Mouse (Mus musculus): Measurements from ENCODE around the gene Kmt5b. TPM values are rescaled to one million over a fixed set of nuclear protein-coding genes. Genes with fewer than 3 reads are reported as not detected.

Gene Kmt5b
- polyA plus RNA-seq, 1 experiment: 7.4 TPM

GRCm38 (mm10) chr19:3769533-3769932 is 2.3 kb downstream of the Kmt5b start:
- no peaks in the 10 kb centered on the region for H3K27me3 ChIP-seq (ENCODE audit: control insufficient read depth, insufficient read depth, low read length)
- TF ChIP-seq POLR2A (IDR thresholded peaks at IDR 0.05; ENCODE audit: control insufficient read depth, low read depth, low read length): no peak
- TF ChIP-seq CTCF (IDR thresholded peaks at IDR 0.05; ENCODE audit: control insufficient read depth, insufficient read depth, insufficient replicate concordance, low read depth, low read length): no peak
- H3K4me1 ChIP-seq (ENCODE audit: control insufficient read depth, insufficient read depth, low read length): peaks cover 8% of the 10 kb centered on the region
- H3K27ac ChIP-seq (ENCODE audit: control insufficient read depth, insufficient read depth, low read depth, low read length): no peak overlapping the region
- no peaks in the 10 kb centered on the region for H3K36me3 ChIP-seq (ENCODE audit: control insufficient read depth, insufficient read depth, low read length)
- H3K4me3 ChIP-seq (ENCODE audit: control insufficient read depth, low read depth, low read length): peak overlapping the region; percentile 65

GRCm38 (mm10) chr19:3774159-3774558 is 6.9 kb downstream of the Kmt5b start:
- no peak overlapping the region for H3K4me3 ChIP-seq (ENCODE audit: control insufficient read depth, low read depth, low read length)
- H3K27me3 ChIP-seq (ENCODE audit: control insufficient read depth, insufficient read depth, low read length): no peaks in the 10 kb centered on the region
- TF ChIP-seq POLR2A (IDR thresholded peaks at IDR 0.05; ENCODE audit: control insufficient read depth, low read depth, low read length) (no peak), CTCF (IDR thresholded peaks at IDR 0.05; ENCODE audit: control insufficient read depth, insufficient read depth, insufficient replicate concordance, low read depth, low read length) (no peak)
- H3K4me1 ChIP-seq (ENCODE audit: control insufficient read depth, insufficient read depth, low read length): peaks cover 2% of the 10 kb centered on the region
- no peaks in the 10 kb centered on the region for H3K36me3 ChIP-seq (ENCODE audit: control insufficient read depth, insufficient read depth, low read length)
- H3K27ac ChIP-seq (ENCODE audit: control insufficient read depth, insufficient read depth, low read depth, low read length): no peak overlapping the region

- Histone ChIP-seq H3K27ac (ENCODE audit: control insufficient read depth, insufficient read depth, low read depth, low read length) (no peak overlapping the region), H3K36me3 (ENCODE audit: control insufficient read depth, insufficient read depth, low read length) (no peaks in the 10 kb centered on the region), H3K4me3 (ENCODE audit: control insufficient read depth, low read depth, low read length) (no peak overlapping the region), H3K4me1 (ENCODE audit: control insufficient read depth, insufficient read depth, low read length) (no peaks in the 10 kb centered on the region), H3K27me3 (ENCODE audit: control insufficient read depth, insufficient read depth, low read length) (no peaks in the 10 kb centered on the region)
- TF ChIP-seq POLR2A (IDR thresholded peaks at IDR 0.05; ENCODE audit: control insufficient read depth, low read depth, low read length) (no peak), CTCF (IDR thresholded peaks at IDR 0.05; ENCODE audit: control insufficient read depth, insufficient read depth, insufficient replicate concordance, low read depth, low read length) (no peak)
These were observed 11.5 kb downstream of the Kmt5b start for GRCm38 (mm10) chr19:3778713-3779112.

- TF ChIP-seq CTCF (IDR thresholded peaks at IDR 0.05; ENCODE audit: control insufficient read depth, insufficient read depth, insufficient replicate concordance, low read depth, low read length) (no peak), POLR2A (IDR thresholded peaks at IDR 0.05; ENCODE audit: control insufficient read depth, low read depth, low read length) (no peak)
- Histone ChIP-seq H3K36me3 (ENCODE audit: control insufficient read depth, insufficient read depth, low read length) (peaks cover 2% of the 10 kb centered on the region; the same call in 1 of the 2 replicates), H3K27me3 (ENCODE audit: control insufficient read depth, insufficient read depth, low read length) (no peaks in the 10 kb centered on the region), H3K4me3 (ENCODE audit: control insufficient read depth, low read depth, low read length) (no peak overlapping the region), H3K27ac (ENCODE audit: control insufficient read depth, insufficient read depth, low read depth, low read length) (no peak overlapping the region), H3K4me1 (ENCODE audit: control insufficient read depth, insufficient read depth, low read length) (no peaks in the 10 kb centered on the region)
These were observed 22.9 kb downstream of the Kmt5b start for GRCm38 (mm10) chr19:3790077-3790476.

- no peak for TF ChIP-seq CTCF (IDR thresholded peaks at IDR 0.05; ENCODE audit: control insufficient read depth, insufficient read depth, insufficient replicate concordance, low read depth, low read length)
- TF ChIP-seq POLR2A (IDR thresholded peaks at IDR 0.05; ENCODE audit: control insufficient read depth, low read depth, low read length): no peak
- Histone ChIP-seq H3K27ac (ENCODE audit: control insufficient read depth, insufficient read depth, low read depth, low read length) (no peak overlapping the region), H3K4me1 (ENCODE audit: control insufficient read depth, insufficient read depth, low read length) (no peaks in the 10 kb centered on the region), H3K36me3 (ENCODE audit: control insufficient read depth, insufficient read depth, low read length) (peaks cover 4% of the 10 kb centered on the region), H3K4me3 (ENCODE audit: control insufficient read depth, low read depth, low read length) (no peak overlapping the region), H3K27me3 (ENCODE audit: control insufficient read depth, insufficient read depth, low read length) (no peaks in the 10 kb centered on the region)
These were observed 38.3 kb downstream of the Kmt5b start for GRCm38 (mm10) chr19:3805526-3805925.

GRCm38 (mm10) chr19:3810536-3811233 is 43.5 kb downstream of the Kmt5b start:
- H3K27ac ChIP-seq (ENCODE audit: control insufficient read depth, insufficient read depth, low read depth, low read length): no peak overlapping the region
- H3K36me3 ChIP-seq (ENCODE audit: control insufficient read depth, insufficient read depth, low read length): no peaks in the 10 kb centered on the region; the same call in none of the 2 replicates
- no peak overlapping the region for H3K4me3 ChIP-seq (ENCODE audit: control insufficient read depth, low read depth, low read length)
- H3K27me3 ChIP-seq (ENCODE audit: control insufficient read depth, insufficient read depth, low read length): no peaks in the 10 kb centered on the region
- H3K4me1 ChIP-seq (ENCODE audit: control insufficient read depth, insufficient read depth, low read length): no peaks in the 10 kb centered on the region
- no peak for TF ChIP-seq CTCF (IDR thresholded peaks at IDR 0.05; ENCODE audit: control insufficient read depth, insufficient read depth, insufficient replicate concordance, low read depth, low read length)
- TF ChIP-seq POLR2A (IDR thresholded peaks at IDR 0.05; ENCODE audit: control insufficient read depth, low read depth, low read length): no peak

- TF ChIP-seq POLR2A (IDR thresholded peaks at IDR 0.05; ENCODE audit: control insufficient read depth, low read depth, low read length): no peak
- TF ChIP-seq CTCF (IDR thresholded peaks at IDR 0.05; ENCODE audit: control insufficient read depth, insufficient read depth, insufficient replicate concordance, low read depth, low read length): no peak
- H3K27me3 ChIP-seq (ENCODE audit: control insufficient read depth, insufficient read depth, low read length): no peaks in the 10 kb centered on the region
- H3K4me3 ChIP-seq (ENCODE audit: control insufficient read depth, low read depth, low read length): no peak overlapping the region
- no peak overlapping the region for H3K27ac ChIP-seq (ENCODE audit: control insufficient read depth, insufficient read depth, low read depth, low read length)
- no peaks in the 10 kb centered on the region; the same call in none of the 2 replicates for H3K36me3 ChIP-seq (ENCODE audit: control insufficient read depth, insufficient read depth, low read length)
- no peaks in the 10 kb centered on the region for H3K4me1 ChIP-seq (ENCODE audit: control insufficient read depth, insufficient read depth, low read length)
These were observed 47.2 kb downstream of the Kmt5b start for GRCm38 (mm10) chr19:3814461-3814860.

All from testis, adult 2 months (tissue).